Mouse (Mus musculus): ENCODE results near the gene Ramp3. TPM values are rescaled to one million over a fixed set of nuclear protein-coding genes. Genes with fewer than 3 reads are reported as not detected.

Ramp3 gene
- polyA plus RNA-seq, 1 experiment from 2014 or later = 3.9 TPM

DNA sequence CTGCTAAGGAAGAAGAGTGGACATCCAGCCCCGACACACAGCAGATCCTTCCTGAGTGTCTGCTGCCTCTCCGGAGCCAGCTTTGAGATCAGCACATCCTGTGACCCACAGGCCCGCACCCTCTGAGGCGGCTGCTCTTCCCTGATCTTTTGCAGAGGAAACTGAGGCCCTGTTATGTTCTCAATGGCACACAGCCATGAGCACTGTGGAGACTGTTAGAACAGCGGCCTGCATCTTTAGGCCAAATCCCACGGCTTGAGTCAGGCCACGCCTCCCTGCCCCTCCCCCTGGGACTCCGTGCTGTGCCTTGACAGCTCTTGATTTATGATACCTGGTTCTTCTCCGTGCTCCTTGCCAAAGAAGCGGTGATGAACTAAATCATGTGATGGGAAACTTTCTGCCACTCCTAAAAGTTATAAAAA is 22.1 kb downstream of the Ramp3 start:
- peak; percentile 61; the same call in 1 of the 2 replicates for ATAC-seq (ENCODE audit: insufficient number of reproducible peaks, insufficient read depth, low FRiP score, low read depth)
- Histone ChIP-seq H3K9ac (ENCODE audit: low read length) (no peak overlapping the region), H3K4me3 (ENCODE audit: control insufficient read depth in 1 of 2, insufficient read depth in 1 of 2, low read depth in 1 of 2, low read length in 2 of 2) (no peak overlapping the region)

GRCm38 (mm10) chr11:6684741-6685140 is 26.4 kb downstream of the Ramp3 start:
- ATAC-seq (ENCODE audit: insufficient number of reproducible peaks, insufficient read depth, low FRiP score, low read depth) = no peak

More for the DNA sequence above, 22.1 kb downstream of the Ramp3 start:
- H3K27me3 ChIP-seq (ENCODE audit: control insufficient read depth, insufficient read depth, low read length) = no peaks in the 10 kb centered on the region
- H3K4me2 ChIP-seq (ENCODE audit: low read length) = peak overlapping the region; percentile 49
- 26% methylated on average over 10 of the region's 10 CpGs for WGBS
- no peaks in the 10 kb centered on the region for H3K36me3 ChIP-seq (ENCODE audit: control insufficient read depth, insufficient read depth, low read length)
- H3K9me3 ChIP-seq (ENCODE audit: control insufficient read depth, low read length) = no peaks in the 10 kb centered on the region; the same call in 1 of the 2 replicates
- no peaks in the 10 kb centered on the region; a peak in 1 of 4 replicates for H3K4me1 ChIP-seq (ENCODE audit: control insufficient read depth in 2 of 2, insufficient read depth in 2 of 2, low read length in 2 of 2)
- peak overlapping the region; percentile 17 to 67; a peak in 3 of 4 replicates for H3K27ac ChIP-seq (replicated peaks in 1 of 2; ENCODE audit: control insufficient read depth in 1 of 2, insufficient read depth in 1 of 2, low read depth in 2 of 2, low read length in 2 of 2)

DNA sequence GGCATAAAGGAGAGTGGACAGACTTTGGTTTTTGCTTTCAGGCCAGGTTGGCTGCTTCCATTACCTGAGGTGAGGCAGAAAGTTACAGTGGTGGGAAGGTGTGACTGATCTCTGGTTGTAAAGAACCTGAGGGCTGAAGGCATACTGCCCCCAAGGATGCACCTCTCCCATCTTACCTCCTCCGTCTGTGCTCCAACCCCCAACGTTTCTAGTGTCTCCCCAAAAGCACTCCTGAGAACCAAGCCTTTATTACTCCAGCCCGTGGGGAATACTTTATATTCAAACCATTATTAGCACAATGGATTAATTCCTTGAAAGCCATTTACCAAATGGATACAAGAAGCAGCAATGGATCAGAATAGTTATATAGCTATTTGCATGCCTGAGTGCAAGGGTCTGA is 30.6 kb downstream of the Ramp3 start:
- Histone ChIP-seq H3K4me2 (ENCODE audit: low read length) (no peak overlapping the region), H3K9ac (ENCODE audit: low read length) (no peak overlapping the region), H3K9me3 (ENCODE audit: control insufficient read depth, low read length) (no peaks in the 10 kb centered on the region), H3K27me3 (ENCODE audit: control insufficient read depth, insufficient read depth, low read length) (no peaks in the 10 kb centered on the region), H3K36me3 (ENCODE audit: control insufficient read depth, insufficient read depth, low read length) (no peaks in the 10 kb centered on the region), H3K4me3 (ENCODE audit: control insufficient read depth in 1 of 2, insufficient read depth in 1 of 2, low read depth in 1 of 2, low read length in 2 of 2) (no peak overlapping the region), H3K27ac (replicated peaks in 1 of 2; ENCODE audit: control insufficient read depth in 1 of 2, insufficient read depth in 1 of 2, low read depth in 2 of 2, low read length in 2 of 2) (no peak overlapping the region), H3K4me1 (ENCODE audit: control insufficient read depth in 2 of 2, insufficient read depth in 2 of 2, low read length in 2 of 2) (no peaks in the 10 kb centered on the region)
- WGBS = 78% methylated on average over 3 of the region's 3 CpGs
- no peak for ATAC-seq (ENCODE audit: insufficient number of reproducible peaks, insufficient read depth, low FRiP score, low read depth)

More at GRCm38 (mm10) chr11:6684741-6685140, 26.4 kb downstream of the Ramp3 start:
- H3K27me3 ChIP-seq (ENCODE audit: control insufficient read depth, insufficient read depth, low read length) = no peaks in the 10 kb centered on the region
- no peaks in the 10 kb centered on the region; the same call in 1 of the 2 replicates for H3K9me3 ChIP-seq (ENCODE audit: control insufficient read depth, low read length)
- H3K27ac ChIP-seq (replicated peaks in 1 of 2; ENCODE audit: control insufficient read depth in 1 of 2, insufficient read depth in 1 of 2, low read depth in 2 of 2, low read length in 2 of 2) = no peak overlapping the region
- no peaks in the 10 kb centered on the region for H3K36me3 ChIP-seq (ENCODE audit: control insufficient read depth, insufficient read depth, low read length)
- H3K9ac ChIP-seq (ENCODE audit: low read length) = no peak overlapping the region
- no peak overlapping the region for H3K4me3 ChIP-seq (ENCODE audit: control insufficient read depth in 1 of 2, insufficient read depth in 1 of 2, low read depth in 1 of 2, low read length in 2 of 2)
- WGBS = 68% methylated on average over 3 of the region's 3 CpGs
- H3K4me2 ChIP-seq (ENCODE audit: low read length) = no peak overlapping the region
- no peaks in the 10 kb centered on the region; a peak in 1 of 4 replicates for H3K4me1 ChIP-seq (ENCODE audit: control insufficient read depth in 2 of 2, insufficient read depth in 2 of 2, low read length in 2 of 2)

- ATAC-seq (ENCODE audit: insufficient number of reproducible peaks, insufficient read depth, low FRiP score, low read depth) = no peak
Observed at GRCm38 (mm10) chr11:6692341-6692740, 34.0 kb downstream of the Ramp3 start.

DNA sequence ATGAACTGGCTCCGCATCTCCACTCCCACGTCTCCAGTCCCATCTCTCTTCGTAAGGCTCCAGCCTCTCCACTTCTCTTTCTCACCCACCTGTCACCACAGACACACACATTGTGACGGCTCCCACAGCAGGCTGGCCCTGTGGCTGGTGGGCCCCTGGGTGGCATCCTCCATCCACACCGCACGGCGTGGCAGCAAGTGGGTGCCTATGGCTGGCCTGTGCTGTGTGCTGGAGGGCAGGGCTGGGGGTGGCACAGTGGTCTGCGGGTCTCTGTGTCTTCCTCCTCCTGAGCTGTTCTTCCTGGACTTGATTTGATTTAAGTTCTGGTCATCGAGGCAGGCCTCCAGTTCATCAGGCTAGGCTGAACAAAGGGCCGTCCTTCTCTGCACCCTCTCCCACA is 35.8 kb downstream of the Ramp3 start:
- H3K27ac ChIP-seq (replicated peaks in 1 of 2; ENCODE audit: control insufficient read depth in 1 of 2, insufficient read depth in 1 of 2, low read depth in 2 of 2, low read length in 2 of 2) = no peak overlapping the region
- WGBS = 87% methylated on average over 10 of the region's 10 CpGs
- H3K36me3 ChIP-seq (ENCODE audit: control insufficient read depth, insufficient read depth, low read length) = no peaks in the 10 kb centered on the region
- H3K4me2 ChIP-seq (ENCODE audit: low read length) = no peak overlapping the region
- no peaks in the 10 kb centered on the region for H3K9me3 ChIP-seq (ENCODE audit: control insufficient read depth, low read length)
- H3K4me1 ChIP-seq (ENCODE audit: control insufficient read depth in 2 of 2, insufficient read depth in 2 of 2, low read length in 2 of 2) = no peaks in the 10 kb centered on the region; a peak in 1 of 4 replicates
- H3K4me3 ChIP-seq (ENCODE audit: control insufficient read depth in 1 of 2, insufficient read depth in 1 of 2, low read depth in 1 of 2, low read length in 2 of 2) = no peak overlapping the region
- no peaks in the 10 kb centered on the region for H3K27me3 ChIP-seq (ENCODE audit: control insufficient read depth, insufficient read depth, low read length)
- no peak overlapping the region for H3K9ac ChIP-seq (ENCODE audit: low read length)
- no peak for ATAC-seq (ENCODE audit: insufficient number of reproducible peaks, insufficient read depth, low FRiP score, low read depth)

More at GRCm38 (mm10) chr11:6692341-6692740, 34.0 kb downstream of the Ramp3 start:
- H3K9me3 ChIP-seq (ENCODE audit: control insufficient read depth, low read length) = no peaks in the 10 kb centered on the region
- H3K27me3 ChIP-seq (ENCODE audit: control insufficient read depth, insufficient read depth, low read length) = no peaks in the 10 kb centered on the region
- H3K36me3 ChIP-seq (ENCODE audit: control insufficient read depth, insufficient read depth, low read length) = no peaks in the 10 kb centered on the region
- no peak overlapping the region for H3K27ac ChIP-seq (replicated peaks in 1 of 2; ENCODE audit: control insufficient read depth in 1 of 2, insufficient read depth in 1 of 2, low read depth in 2 of 2, low read length in 2 of 2)
- no peaks in the 10 kb centered on the region; a peak in 1 of 4 replicates for H3K4me1 ChIP-seq (ENCODE audit: control insufficient read depth in 2 of 2, insufficient read depth in 2 of 2, low read length in 2 of 2)
- 49% methylated on average over 6 of the region's 6 CpGs for WGBS
- no peak overlapping the region for H3K9ac ChIP-seq (ENCODE audit: low read length)
- no peak overlapping the region for H3K4me2 ChIP-seq (ENCODE audit: low read length)
- no peak overlapping the region for H3K4me3 ChIP-seq (ENCODE audit: control insufficient read depth in 1 of 2, insufficient read depth in 1 of 2, low read depth in 1 of 2, low read length in 2 of 2)

GRCm38 (mm10) chr11:6695176-6695575 is 36.9 kb downstream of the Ramp3 start:
- peak overlapping the region; percentile 47 for H3K4me2 ChIP-seq (ENCODE audit: low read length)
- H3K27me3 ChIP-seq (ENCODE audit: control insufficient read depth, insufficient read depth, low read length) = no peaks in the 10 kb centered on the region
- 0 out of 4 replicates have a peak overlapping the region, but pooled peaks of 1 of the 2 experiments have one; percentile 33 for H3K27ac ChIP-seq (replicated peaks in 1 of 2; ENCODE audit: control insufficient read depth in 1 of 2, insufficient read depth in 1 of 2, low read depth in 2 of 2, low read length in 2 of 2)
- H3K4me3 ChIP-seq (ENCODE audit: control insufficient read depth in 1 of 2, insufficient read depth in 1 of 2, low read depth in 1 of 2, low read length in 2 of 2) = no peak overlapping the region
- H3K9me3 ChIP-seq (ENCODE audit: control insufficient read depth, low read length) = no peaks in the 10 kb centered on the region
- no peaks in the 10 kb centered on the region; a peak in 1 of 4 replicates for H3K4me1 ChIP-seq (ENCODE audit: control insufficient read depth in 2 of 2, insufficient read depth in 2 of 2, low read length in 2 of 2)
- no peak overlapping the region for H3K9ac ChIP-seq (ENCODE audit: low read length)
- 44% methylated on average over 12 of the region's 12 CpGs for WGBS
- no peaks in the 10 kb centered on the region for H3K36me3 ChIP-seq (ENCODE audit: control insufficient read depth, insufficient read depth, low read length)
- ATAC-seq (ENCODE audit: insufficient number of reproducible peaks, insufficient read depth, low FRiP score, low read depth) = peak; percentile 37; the same call in 1 of the 2 replicates

- no peak for ATAC-seq (ENCODE audit: insufficient number of reproducible peaks, insufficient read depth, low FRiP score, low read depth)
- no peak overlapping the region for H3K4me2 ChIP-seq (ENCODE audit: low read length)
- H3K27me3 ChIP-seq (ENCODE audit: control insufficient read depth, insufficient read depth, low read length) = no peaks in the 10 kb centered on the region
- no peaks in the 10 kb centered on the region; a peak in 1 of 4 replicates for H3K4me1 ChIP-seq (ENCODE audit: control insufficient read depth in 2 of 2, insufficient read depth in 2 of 2, low read length in 2 of 2)
- H3K4me3 ChIP-seq (ENCODE audit: control insufficient read depth in 1 of 2, insufficient read depth in 1 of 2, low read depth in 1 of 2, low read length in 2 of 2) = no peak overlapping the region
- H3K27ac ChIP-seq (replicated peaks in 1 of 2; ENCODE audit: control insufficient read depth in 1 of 2, insufficient read depth in 1 of 2, low read depth in 2 of 2, low read length in 2 of 2) = no peak overlapping the region
- 76% methylated on average over 8 of the region's 8 CpGs for WGBS
- H3K36me3 ChIP-seq (ENCODE audit: control insufficient read depth, insufficient read depth, low read length) = no peaks in the 10 kb centered on the region
- no peak overlapping the region for H3K9ac ChIP-seq (ENCODE audit: low read length)
- 0 out of 2 replicates have a peak, but pooled peaks cover 3% of the 10 kb centered on the region for H3K9me3 ChIP-seq (ENCODE audit: control insufficient read depth, low read length)
Observed at GRCm38 (mm10) chr11:6696551-6696950, 38.2 kb downstream of the Ramp3 start.

DNA sequence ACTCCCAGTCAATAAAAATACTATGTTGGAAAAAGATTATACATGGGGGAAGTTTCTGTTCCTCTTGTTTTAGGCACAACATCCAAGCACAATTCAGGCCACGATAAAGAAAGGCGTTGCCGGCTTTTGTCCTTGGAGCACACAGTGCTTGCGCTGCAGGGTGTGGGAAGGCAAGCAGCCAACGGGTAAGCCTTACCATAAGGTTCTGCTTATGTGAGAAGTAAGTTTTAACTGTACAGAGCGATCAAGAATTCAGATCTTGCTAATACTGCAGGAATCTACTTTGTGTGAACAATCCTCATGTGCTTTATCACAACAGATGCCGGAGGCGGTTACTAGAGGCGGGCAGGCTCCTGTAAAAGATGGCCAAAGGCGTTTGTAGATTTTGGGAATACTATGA is 39.4 kb downstream of the Ramp3 start:
- Histone ChIP-seq H3K4me1 (ENCODE audit: control insufficient read depth in 2 of 2, insufficient read depth in 2 of 2, low read length in 2 of 2) (no peaks in the 10 kb centered on the region; a peak in 1 of 4 replicates), H3K27ac (replicated peaks in 1 of 2; ENCODE audit: control insufficient read depth in 1 of 2, insufficient read depth in 1 of 2, low read depth in 2 of 2, low read length in 2 of 2) (no peak overlapping the region), H3K27me3 (ENCODE audit: control insufficient read depth, insufficient read depth, low read length) (no peaks in the 10 kb centered on the region), H3K9ac (ENCODE audit: low read length) (no peak overlapping the region), H3K4me3 (ENCODE audit: control insufficient read depth in 1 of 2, insufficient read depth in 1 of 2, low read depth in 1 of 2, low read length in 2 of 2) (no peak overlapping the region), H3K9me3 (ENCODE audit: control insufficient read depth, low read length) (0 out of 2 replicates have a peak, but pooled peaks cover 3% of the 10 kb centered on the region), H3K36me3 (ENCODE audit: control insufficient read depth, insufficient read depth, low read length) (no peaks in the 10 kb centered on the region), H3K4me2 (ENCODE audit: low read length) (no peak overlapping the region)
- no peak for ATAC-seq (ENCODE audit: insufficient number of reproducible peaks, insufficient read depth, low FRiP score, low read depth)
- 81% methylated on average over 10 of the region's 10 CpGs for WGBS

All from heart, embryonic 14.5 days (tissue).